Mouse (Mus musculus) pancreas, adult 10 weeks (tissue): ENCODE data around the gene Cntnap5c. TPM values are rescaled to one million over a fixed set of nuclear protein-coding genes. Genes with fewer than 3 reads are reported as not detected.

Source experiments
- polyA plus RNA-seq: library from polyadenylated mRNA; stranded (reverse); fragments of 350-450 nt; fragmentation: Illumina TruSeq; extraction: RNeasy Lipid Tissue Mini Kit (QIAGEN cat#74804); gene quantifications from one replicate; pipeline ENCODE4 v1.2.3, GENCODE M21; 2015; ENCODE audit warnings: low read depth, low replicate concordance; ENCODE audit not compliant: insufficient read depth

Cntnap5c gene
- not detected for polyA plus RNA-seq

GRCm38 (mm10) chr17:57768622-57769610 lies at the start of gene Cntnap5c:
TSS of gene Cntnap5c (plus strand) at chr17:57769570.

GRCm38 (mm10) chr17:57742119-57742518 lies 27.3 kb upstream of the Cntnap5c start, which contains the start of gene Gm21834:
TSS of gene Gm21834 (minus strand) at chr17:57742219.

Other genes starting within 250 kb of the Cntnap5c start
- gene Vmn2r120, start 224.1 kb upstream of the Cntnap5c start, polyA plus RNA-seq, result not detected
- not detected for gene Gm21834, start 27.4 kb upstream of the Cntnap5c start, polyA plus RNA-seq